Mouse (Mus musculus) heart, embryonic 10.5 days (tissue): ENCODE measurements around the gene Syt16. TPM values are rescaled to one million over a fixed set of nuclear protein-coding genes. Genes with fewer than 3 reads are reported as not detected.

Experiments
- DNase-seq: peaks from one replicate; pipeline ENCODE4 v3.0.0-alpha.2; 2017; ENCODE audit warnings: low spot score
- H3K27ac ChIP-seq: fragments of 300-500 bp; sonication (generic); 2 replicates; pipeline ENCODE4 v1.5.1; 2016; ENCODE audit warnings: mild to moderate bottlenecking
- H3K27me3 ChIP-seq: fragments of 300-500 bp; sonication (generic); 2 replicates; pipeline ENCODE4 v1.6.1; 2016; ENCODE audit warnings: mild to moderate bottlenecking; ENCODE audit not compliant: poor library complexity, insufficient read depth, severe bottlenecking
- H3K36me3 ChIP-seq: fragments of 300-500 bp; sonication (generic); 2 replicates; pipeline ENCODE4 v1.6.1; 2016; ENCODE audit warnings: mild to moderate bottlenecking, moderate library complexity
- H3K4me1 ChIP-seq: fragments of 300-500 bp; sonication (generic); 2 replicates; pipeline ENCODE4 v1.6.1; 2016; ENCODE audit warnings: mild to moderate bottlenecking
- H3K4me3 ChIP-seq: fragments of 300-500 bp; sonication (generic); 2 replicates; pipeline ENCODE4 v1.5.1; 2016; ENCODE audit warnings: mild to moderate bottlenecking, moderate library complexity
- H3K9me3 ChIP-seq: fragments of 300-500 bp; sonication (generic); 2 replicates; pipeline ENCODE4 v1.6.1; 2016; ENCODE audit warnings: mild to moderate bottlenecking, moderate library complexity
- WGBS: fragments of 180-500 bp; shearing (Covaris S2); methylation state at CpG from one replicate; pipeline ENCODE4 v1.1.7; 2016; 5-methylcytosine and 5-hydroxymethylcytosine counted together
- polyA plus RNA-seq: library from polyadenylated mRNA; unstranded; fragments of >200 nt; fragmentation: Nextera tagmentation; extraction: Ambion mirVana; gene quantifications from 2 replicates; pipeline ENCODE4 v1.2.1, GENCODE M21; 2016

The Syt16 gene
- polyA plus RNA-seq, 1 experiment from 2014 or later = 0.33 TPM

DNA sequence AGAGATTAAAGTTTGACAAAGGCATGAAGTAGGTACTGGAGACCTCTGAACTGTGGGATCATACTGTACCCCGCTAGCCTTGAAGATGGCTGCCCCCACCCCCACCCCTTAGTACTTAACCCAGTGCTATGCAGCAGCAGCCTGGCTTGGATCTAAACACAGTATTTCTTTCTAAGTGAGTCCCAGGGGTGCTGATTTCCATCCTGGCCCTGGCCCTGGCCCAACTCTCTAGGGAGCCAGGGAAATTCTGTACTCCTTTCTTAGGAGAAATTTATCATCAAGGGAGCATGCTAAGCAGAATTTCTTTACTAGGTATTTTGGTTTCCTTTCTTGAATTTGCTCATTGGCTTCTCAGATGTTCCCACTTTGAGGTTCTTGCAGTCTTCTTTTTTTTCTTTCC is 285.4 kb downstream of the Syt16 start:
- H3K9me3 ChIP-seq = no peaks in the 10 kb centered on the region
- WGBS = 63% methylated on average over 1 of the region's 1 CpGs
- peaks cover 34% of the 10 kb centered on the region for H3K27me3 ChIP-seq
- no peak for DNase-seq
- H3K4me1 ChIP-seq = peaks cover 11% of the 10 kb centered on the region
- H3K36me3 ChIP-seq = no peaks in the 10 kb centered on the region
- no peak overlapping the region for H3K27ac ChIP-seq
- H3K4me3 ChIP-seq = no peak overlapping the region

DNA sequence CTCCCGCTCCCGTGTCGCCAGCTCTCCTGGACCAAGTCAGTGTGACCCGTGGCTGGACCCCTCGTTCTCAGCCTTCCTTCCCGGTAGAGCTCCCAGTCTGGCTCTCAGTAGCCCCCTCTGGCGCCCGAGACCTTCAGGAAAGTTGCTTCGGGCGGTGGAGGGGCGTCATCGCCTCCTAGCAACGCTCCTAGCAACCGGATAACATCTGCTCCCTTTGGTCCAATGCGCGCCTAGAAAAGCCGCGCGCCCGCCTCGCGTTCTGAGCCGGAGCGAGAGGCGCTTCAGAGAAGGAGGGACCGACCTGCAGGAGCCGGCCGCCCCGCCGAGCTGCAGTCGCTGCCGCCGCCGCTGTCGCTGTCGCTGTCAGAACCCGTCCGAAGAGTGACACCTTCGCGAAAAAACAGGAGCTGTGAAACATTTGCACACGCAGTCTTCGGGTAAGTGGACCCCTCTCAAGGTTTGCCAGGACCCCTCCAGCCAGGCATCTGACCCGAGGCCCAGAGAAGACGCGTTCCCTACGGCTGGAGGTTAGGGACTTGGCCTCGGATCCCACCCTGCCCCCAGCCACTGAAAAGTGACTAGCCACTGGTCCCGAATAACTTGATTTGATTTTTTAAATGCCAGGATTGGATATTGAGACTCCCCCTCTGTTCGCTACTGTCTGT is 286.7 kb downstream of the Syt16 start:
- no peaks in the 10 kb centered on the region for H3K36me3 ChIP-seq
- peaks cover 11% of the 10 kb centered on the region for H3K4me1 ChIP-seq
- H3K9me3 ChIP-seq = no peaks in the 10 kb centered on the region
- H3K27me3 ChIP-seq = peaks cover 34% of the 10 kb centered on the region
- DNase-seq = peak; percentile 96
- H3K27ac ChIP-seq = no peak overlapping the region; the same call in 1 of the 2 replicates
- WGBS = 1% methylated on average over 49 of the region's 49 CpGs
- peak overlapping the region; percentile 56 for H3K4me3 ChIP-seq

- WGBS = 7% methylated on average over 11 of the region's 11 CpGs
These were observed 287.2 kb downstream of the Syt16 start for GRCm38 (mm10) chr12:74284685-74285054.

GRCm38 (mm10) chr12:74290983-74291382 is 293.5 kb downstream of the Syt16 start:
- 78% methylated on average over 4 of the region's 4 CpGs for WGBS
- H3K4me3 ChIP-seq = no peak overlapping the region
- DNase-seq = no peak

More at GRCm38 (mm10) chr12:74284685-74285054, 287.2 kb downstream of the Syt16 start:
- Histone ChIP-seq H3K27me3 (peaks cover 34% of the 10 kb centered on the region), H3K27ac (no peak overlapping the region), H3K4me1 (peaks cover 11% of the 10 kb centered on the region), H3K9me3 (no peaks in the 10 kb centered on the region), H3K36me3 (no peaks in the 10 kb centered on the region), H3K4me3 (peak overlapping the region; percentile 56)
- no peak for DNase-seq

GRCm38 (mm10) chr12:74293624-74294023 is 296.2 kb downstream of the Syt16 start:
- DNase-seq = no peak
- Histone ChIP-seq H3K4me3 (no peak overlapping the region), H3K4me1 (no peaks in the 10 kb centered on the region), H3K9me3 (no peaks in the 10 kb centered on the region), H3K36me3 (no peaks in the 10 kb centered on the region), H3K27me3 (no peaks in the 10 kb centered on the region), H3K27ac (no peak overlapping the region)
- WGBS = 10% methylated on average over 4 of the region's 4 CpGs

More at GRCm38 (mm10) chr12:74290983-74291382, 293.5 kb downstream of the Syt16 start:
- H3K27me3 ChIP-seq = peaks cover 9% of the 10 kb centered on the region; the same call in 1 of the 2 replicates
- no peak overlapping the region for H3K27ac ChIP-seq
- no peaks in the 10 kb centered on the region for H3K36me3 ChIP-seq
- H3K9me3 ChIP-seq = no peaks in the 10 kb centered on the region
- H3K4me1 ChIP-seq = no peaks in the 10 kb centered on the region

DNA sequence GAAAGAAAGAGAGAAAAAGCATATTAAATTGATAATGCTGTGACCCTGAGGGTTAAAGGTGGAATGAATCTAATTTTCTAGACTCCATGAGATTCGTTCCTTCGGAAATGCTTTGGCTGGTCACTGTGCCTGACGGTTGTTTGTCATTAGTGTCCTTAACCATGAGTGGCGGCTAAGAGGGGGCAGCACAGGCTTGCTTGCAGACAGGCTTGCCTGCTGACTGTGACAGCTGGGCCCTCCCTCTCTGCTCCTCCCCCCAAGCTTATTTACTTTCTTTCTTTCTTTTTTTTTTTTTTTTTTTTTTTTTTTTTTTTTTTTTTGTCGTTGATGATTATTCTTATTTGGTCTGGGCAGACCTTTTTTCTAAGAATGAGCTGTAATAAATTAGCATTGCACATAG is 298.9 kb downstream of the Syt16 start:
- Histone ChIP-seq H3K4me1 (no peaks in the 10 kb centered on the region), H3K27me3 (no peaks in the 10 kb centered on the region), H3K4me3 (no peak overlapping the region), H3K36me3 (no peaks in the 10 kb centered on the region), H3K9me3 (no peaks in the 10 kb centered on the region), H3K27ac (no peak overlapping the region)
- 39% methylated on average over 5 of the region's 5 CpGs for WGBS
- no peak for DNase-seq

DNA sequence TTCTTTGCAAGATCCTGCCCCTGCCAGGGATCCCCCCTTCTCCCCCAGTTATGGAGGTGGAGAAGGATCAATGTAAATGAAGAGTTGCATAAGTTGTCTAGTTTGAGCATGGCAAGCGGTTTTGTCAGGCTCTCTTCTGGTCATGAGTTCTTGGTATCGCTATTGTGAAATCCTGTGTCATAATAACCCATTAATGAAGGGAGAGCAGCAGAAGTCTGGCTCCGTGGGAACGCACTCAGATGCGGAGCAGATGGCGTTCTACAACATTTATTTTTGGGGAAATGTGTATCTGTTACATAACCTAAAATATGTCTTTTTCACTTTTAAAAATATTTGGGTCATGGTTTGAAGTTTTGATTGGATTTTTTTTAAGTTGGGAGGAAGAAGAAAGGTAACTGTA is 304.1 kb downstream of the Syt16 start:
- no peak for DNase-seq
- WGBS = 87% methylated on average over 6 of the region's 6 CpGs
- Histone ChIP-seq H3K27ac (no peak overlapping the region), H3K9me3 (no peaks in the 10 kb centered on the region), H3K27me3 (no peaks in the 10 kb centered on the region), H3K36me3 (no peaks in the 10 kb centered on the region), H3K4me3 (no peak overlapping the region), H3K4me1 (no peaks in the 10 kb centered on the region)

DNA sequence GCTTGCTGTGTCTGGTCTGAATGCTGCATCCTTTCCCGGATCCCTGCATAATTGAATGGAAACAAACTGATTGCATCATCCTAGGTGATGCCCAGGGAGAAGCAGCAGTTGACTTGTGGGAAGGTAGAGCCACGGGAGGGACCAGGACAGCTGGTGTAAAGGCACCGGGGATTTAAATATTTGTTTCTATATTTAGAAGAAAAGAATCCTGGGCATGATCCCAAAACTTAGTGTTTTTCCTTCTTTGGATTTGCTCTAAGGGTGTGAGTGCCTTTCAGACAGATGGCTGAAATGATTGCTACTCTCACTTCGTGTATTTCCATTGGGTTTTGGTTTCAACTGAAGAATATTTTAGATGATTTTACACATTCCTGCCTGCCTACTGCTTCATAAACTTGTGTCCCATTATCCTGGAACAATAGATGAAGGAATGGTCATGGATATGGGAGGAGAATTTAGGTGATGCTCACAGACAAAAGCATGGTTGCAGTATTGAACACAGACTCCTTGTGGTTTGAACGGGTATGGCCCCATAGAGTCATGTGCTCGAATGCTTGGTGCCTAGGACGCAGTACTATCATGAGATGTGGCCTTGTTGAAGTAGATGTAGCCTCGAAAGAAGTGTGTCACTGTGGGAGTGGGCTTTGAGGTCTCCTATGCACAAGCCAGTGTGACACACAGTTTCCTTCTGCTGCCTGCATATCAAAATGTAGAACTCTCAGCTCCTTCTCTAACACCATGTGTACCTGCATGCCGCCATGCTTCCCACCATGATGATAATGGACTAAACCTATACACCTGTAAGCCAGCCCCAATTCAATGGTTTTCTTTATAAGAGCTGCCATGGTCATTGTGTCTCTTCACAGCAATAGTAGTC is 306.2 kb downstream of the Syt16 start:
- Histone ChIP-seq H3K4me1 (no peaks in the 10 kb centered on the region), H3K4me3 (no peak overlapping the region), H3K27me3 (no peaks in the 10 kb centered on the region), H3K36me3 (no peaks in the 10 kb centered on the region), H3K27ac (no peak overlapping the region), H3K9me3 (no peaks in the 10 kb centered on the region)
- DNase-seq = peak; percentile 51
- 79% methylated on average over 9 of the region's 9 CpGs for WGBS

GRCm38 (mm10) chr12:74312611-74313010 is 315.1 kb downstream of the Syt16 start:
- DNase-seq = peak; percentile 56
- WGBS = 80% methylated on average over 3 of the region's 3 CpGs

DNA sequence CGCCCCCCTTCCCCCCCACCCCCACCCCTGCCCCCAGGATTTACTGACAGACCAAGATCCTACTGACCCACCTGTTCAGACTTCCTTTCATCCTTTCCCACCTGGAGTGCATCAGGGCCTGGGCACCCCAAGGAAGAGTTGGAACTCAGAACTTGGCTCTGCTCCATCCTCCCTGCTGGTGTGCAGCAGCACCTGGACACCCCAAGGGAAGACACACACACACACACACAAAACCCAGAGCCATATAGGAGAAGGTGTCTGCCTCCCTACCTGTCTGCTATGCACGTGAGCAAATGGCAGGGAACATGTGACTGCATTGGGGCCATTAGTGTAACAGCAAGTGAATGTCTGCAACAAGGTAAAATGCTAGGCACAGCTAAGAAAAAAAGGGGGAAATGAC is 317.8 kb downstream of the Syt16 start:
- H3K4me1 ChIP-seq = no peaks in the 10 kb centered on the region
- H3K27ac ChIP-seq = no peak overlapping the region
- H3K36me3 ChIP-seq = no peaks in the 10 kb centered on the region
- peak; percentile 54 for DNase-seq
- H3K27me3 ChIP-seq = no peaks in the 10 kb centered on the region
- no peak overlapping the region for H3K4me3 ChIP-seq
- no peaks in the 10 kb centered on the region for H3K9me3 ChIP-seq
- WGBS = 58% methylated on average over 2 of the region's 2 CpGs

More at GRCm38 (mm10) chr12:74312611-74313010, 315.1 kb downstream of the Syt16 start:
- Histone ChIP-seq H3K27ac (no peak overlapping the region), H3K27me3 (no peaks in the 10 kb centered on the region), H3K4me3 (no peak overlapping the region), H3K9me3 (no peaks in the 10 kb centered on the region), H3K36me3 (no peaks in the 10 kb centered on the region), H3K4me1 (no peaks in the 10 kb centered on the region)

DNA sequence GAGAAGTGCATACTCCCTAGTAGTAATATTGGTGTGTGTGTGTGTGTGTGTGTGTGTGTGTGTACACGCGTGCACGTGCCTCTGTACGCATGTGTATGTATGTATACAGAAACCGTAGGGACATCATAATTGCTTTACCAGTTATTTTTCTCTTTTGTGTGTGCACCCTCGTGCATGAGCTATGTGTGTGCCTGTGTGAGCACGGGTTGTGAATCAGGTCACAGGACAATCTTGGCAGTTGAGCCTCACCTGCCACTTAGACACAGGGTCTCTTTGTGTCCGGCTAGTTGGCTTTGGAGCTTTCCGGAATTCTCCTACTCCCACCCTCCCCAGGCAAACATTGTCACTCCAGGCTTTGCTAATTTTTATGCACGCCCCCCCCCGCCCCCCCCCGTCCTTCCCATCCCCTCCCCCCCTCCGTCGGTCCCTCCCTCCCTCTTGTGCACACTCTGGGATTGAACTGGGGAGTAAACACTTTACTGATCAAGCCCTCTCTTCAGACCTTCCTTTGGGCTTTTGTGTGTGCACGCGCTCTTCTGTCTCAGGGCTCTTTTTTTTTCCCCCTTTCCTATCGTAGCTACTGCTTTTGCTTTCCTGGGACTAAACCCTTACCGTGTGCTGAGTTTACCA is 319.0 kb downstream of the Syt16 start, which contains the start of gene Gm11042:
Gene Gm11042, minus strand, starts transcription at position 51 of the 630 bp plus-strand sequence.
- Histone ChIP-seq H3K4me3 (peak within 1 kb of the TSS; percentile 62), H3K4me1 (no peaks in the 10 kb centered on the region), H3K9me3 (no peaks in the 10 kb centered on the region), H3K27me3 (no peaks in the 10 kb centered on the region), H3K27ac (peak within 1 kb of the TSS; percentile 85), H3K36me3 (no peaks in the 10 kb centered on the region)
- 32% methylated on average over 17 of the region's 18 CpGs for WGBS
- DNase-seq = peak; percentile 74

DNA sequence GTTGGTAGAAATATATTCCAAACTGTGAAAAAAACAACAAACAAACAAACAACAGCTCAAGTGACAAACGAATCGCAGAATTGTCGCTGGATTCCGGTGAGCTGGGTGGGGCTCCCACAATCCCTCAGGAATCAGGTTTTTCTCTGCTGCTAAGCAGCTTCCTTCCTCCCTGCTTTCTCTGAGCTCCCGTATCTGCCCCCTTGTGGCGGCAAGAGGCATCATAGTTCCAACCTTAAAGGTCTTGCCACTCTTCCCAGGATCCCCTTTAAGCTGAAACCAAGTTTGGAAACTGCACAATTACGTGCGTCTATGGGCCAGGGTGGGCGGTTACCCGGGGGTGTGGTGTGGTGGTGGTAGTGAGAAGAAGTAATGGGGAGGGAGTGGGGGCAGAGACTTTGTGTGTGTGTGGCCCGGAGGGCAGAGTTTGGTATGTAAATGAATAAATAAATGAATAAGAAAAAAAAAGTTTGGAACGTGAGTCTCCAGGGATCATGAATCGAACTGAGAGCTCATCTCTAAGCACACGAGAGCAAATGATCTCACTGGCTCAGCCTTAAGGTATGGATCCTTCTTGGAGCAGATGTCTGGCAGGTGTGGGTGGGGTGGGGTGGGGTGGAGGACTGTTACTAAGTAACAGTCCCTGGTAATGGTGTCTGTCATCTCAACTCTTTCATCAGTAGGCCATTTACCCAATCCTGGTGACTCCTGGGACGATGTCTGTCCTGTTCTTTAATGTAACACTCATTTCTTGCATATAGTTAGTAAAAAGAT is 319.7 kb downstream of the Syt16 start:
- peak overlapping the region; percentile 62 for H3K4me3 ChIP-seq
- DNase-seq = peak; percentile 87
- no peaks in the 10 kb centered on the region for H3K27me3 ChIP-seq
- WGBS = 18% methylated on average over 15 of the region's 15 CpGs
- no peaks in the 10 kb centered on the region for H3K36me3 ChIP-seq
- H3K9me3 ChIP-seq = no peaks in the 10 kb centered on the region
- peak overlapping the region; percentile 85 for H3K27ac ChIP-seq
- no peaks in the 10 kb centered on the region for H3K4me1 ChIP-seq
